13 mouse cellular contexts compared by ENCODE assay signal in the genomic region with DNA sequence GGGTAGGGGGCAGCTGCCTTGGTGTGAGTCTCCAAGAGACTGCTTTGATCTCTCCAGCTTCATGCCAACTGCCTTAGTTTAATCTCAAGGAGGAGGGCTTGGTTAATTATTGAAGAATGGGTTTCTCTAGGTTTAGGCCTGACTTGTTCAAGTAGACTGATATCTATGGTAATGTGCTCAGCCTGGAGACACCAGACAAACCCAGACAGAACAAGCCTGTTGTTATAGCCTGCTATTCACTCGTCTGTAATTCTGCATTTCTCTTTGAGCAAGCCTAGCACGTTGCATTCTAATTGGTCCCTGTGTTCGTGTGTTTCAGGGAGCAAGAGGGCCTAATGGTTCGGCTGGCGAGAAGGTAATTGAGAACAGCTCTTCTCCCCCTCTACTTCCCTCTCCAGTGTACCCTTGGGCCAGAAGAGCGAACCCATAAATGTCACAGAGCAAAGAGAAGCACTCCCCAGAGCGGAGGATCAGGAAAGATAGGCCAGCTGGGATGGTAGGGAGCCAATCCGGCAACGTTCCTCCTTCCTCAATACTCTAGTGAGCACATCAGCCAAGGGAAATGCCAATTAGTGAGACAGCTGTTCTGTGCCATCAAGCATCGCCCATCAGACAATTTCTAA.
A peak's percentile ranks its signal among the peaks of the same experiment; 100 is the strongest.
DNase-seq lines count a peak whose midpoint lies in the region; ATAC-seq and TF ChIP-seq lines count a peak whose summit lies in the region.
"Had no signal": no experiment of that assay in that cellular context is flagged by ENCODE, and none has a peak within 500 bp of the region (broad histone marks: within the 10 kb centered on the region; RNA-seq: fewer than 3 reads in every experiment).

No protein-coding gene starts in this region.

- no peak overlapping the region for H3K4me3 ChIP-seq in intestine, embryonic 15.5 days (replicated peaks)
- H3K4me3 ChIP-seq in intestine, postnatal 0 days (ENCODE audit: low read depth, low read length) = no peak overlapping the region
- no peak overlapping the region for H3K4me3 ChIP-seq in midbrain, embryonic 13.5 days (replicated peaks)
- H3K4me3 ChIP-seq in midbrain, embryonic 10.5 days = no peak overlapping the region
- no peak overlapping the region for H3K4me3 ChIP-seq in hindbrain, embryonic 16.5 days (ENCODE audit: low read length)
- H3K4me3 ChIP-seq: erythroblast, embryonic 14.5 days; liver, embryonic 12.5 days had no signal

- H3K4me1 ChIP-seq in intestine, embryonic 15.5 days (replicated peaks) = no peaks in the 10 kb centered on the region
- no peaks in the 10 kb centered on the region for H3K4me1 ChIP-seq in intestine, postnatal 0 days (replicated peaks; ENCODE audit: control insufficient read depth, insufficient read depth, low read length)
- H3K4me1 ChIP-seq in midbrain, embryonic 13.5 days (replicated peaks) = no peaks in the 10 kb centered on the region
- H3K4me1 ChIP-seq in midbrain, embryonic 10.5 days = peaks cover 3% of the 10 kb centered on the region; the same call in 1 of the 2 replicates
- H3K4me1 ChIP-seq in hindbrain, embryonic 16.5 days (ENCODE audit: control insufficient read depth, insufficient read depth, low read depth, low read length) = no peaks in the 10 kb centered on the region
- H3K4me1 ChIP-seq: liver, embryonic 12.5 days had no signal

- H3K9me3 ChIP-seq in intestine, embryonic 15.5 days = no peaks in the 10 kb centered on the region
- H3K9me3 ChIP-seq in intestine, postnatal 0 days (ENCODE audit: control insufficient read depth) = no peaks in the 10 kb centered on the region
- H3K9me3 ChIP-seq in midbrain, embryonic 13.5 days = no peaks in the 10 kb centered on the region
- no peaks in the 10 kb centered on the region for H3K9me3 ChIP-seq in midbrain, embryonic 10.5 days (replicated peaks)
- no peaks in the 10 kb centered on the region for H3K9me3 ChIP-seq in hindbrain, embryonic 16.5 days (ENCODE audit: control insufficient read depth, low read length)
- H3K9me3 ChIP-seq: liver, embryonic 12.5 days had no signal

- no peak overlapping the region for H3K4me2 ChIP-seq in intestine, embryonic 15.5 days (replicated peaks)
- no peak overlapping the region for H3K4me2 ChIP-seq in intestine, postnatal 0 days (replicated peaks; ENCODE audit: low read depth)
- H3K4me2 ChIP-seq in midbrain, embryonic 13.5 days (replicated peaks) = no peak overlapping the region
- H3K4me2 ChIP-seq in hindbrain, embryonic 16.5 days (ENCODE audit: low read length) = no peak overlapping the region
- H3K4me2 ChIP-seq: liver, embryonic 12.5 days had no signal

- WGBS in intestine, embryonic 15.5 days = 60% methylated on average over 10 of the region's 10 CpGs
- WGBS in intestine, postnatal 0 days = 53% methylated on average over 10 of the region's 10 CpGs
- 59% methylated on average over 10 of the region's 10 CpGs for WGBS in midbrain, embryonic 13.5 days
- WGBS in midbrain, embryonic 10.5 days = 79% methylated on average over 10 of the region's 10 CpGs
- WGBS in hindbrain, embryonic 16.5 days = 54% methylated on average over 10 of the region's 10 CpGs

- H3K9ac ChIP-seq in intestine, embryonic 15.5 days = no peak overlapping the region
- no peak overlapping the region for H3K9ac ChIP-seq in intestine, postnatal 0 days (ENCODE audit: low read depth, low read length)
- H3K9ac ChIP-seq in midbrain, embryonic 13.5 days (replicated peaks) = no peak overlapping the region
- H3K9ac ChIP-seq in hindbrain, embryonic 16.5 days (ENCODE audit: low read depth, low read length) = no peak overlapping the region
- H3K9ac ChIP-seq: liver, embryonic 12.5 days had no signal

- H3K27me3 ChIP-seq in intestine, embryonic 15.5 days (replicated peaks) = no peaks in the 10 kb centered on the region
- no peaks in the 10 kb centered on the region for H3K27me3 ChIP-seq in intestine, postnatal 0 days (replicated peaks; ENCODE audit: control insufficient read depth, insufficient read depth, low read length)
- no peaks in the 10 kb centered on the region for H3K27me3 ChIP-seq in midbrain, embryonic 13.5 days
- H3K27me3 ChIP-seq in midbrain, embryonic 10.5 days (ENCODE audit: low read depth, poor library complexity, severe bottlenecking) = no peaks in the 10 kb centered on the region
- H3K27me3 ChIP-seq in hindbrain, embryonic 16.5 days (replicated peaks; ENCODE audit: control insufficient read depth, insufficient read depth, low read length) = no peaks in the 10 kb centered on the region

- H3K36me3 ChIP-seq in intestine, embryonic 15.5 days = no peaks in the 10 kb centered on the region
- H3K36me3 ChIP-seq in intestine, postnatal 0 days (ENCODE audit: control insufficient read depth, insufficient read depth) = no peaks in the 10 kb centered on the region; the same call in 1 of the 2 replicates
- no peaks in the 10 kb centered on the region for H3K36me3 ChIP-seq in midbrain, embryonic 13.5 days
- H3K36me3 ChIP-seq in midbrain, embryonic 10.5 days = no peaks in the 10 kb centered on the region
- H3K36me3 ChIP-seq in hindbrain, embryonic 16.5 days (ENCODE audit: control insufficient read depth, insufficient read depth, low read length) = no peaks in the 10 kb centered on the region
- H3K36me3 ChIP-seq: liver, embryonic 12.5 days had no signal

- TF ChIP-seq CTCF in intestine, postnatal 0 days (IDR thresholded peaks at IDR 0.05; ENCODE audit: low read depth) = no peak

- peak; percentile 76 for ATAC-seq in intestine, embryonic 15.5 days
- ATAC-seq in intestine, postnatal 0 days = no peak
- ATAC-seq in midbrain, embryonic 13.5 days = peak; percentile 63; the same call in 1 of the 2 replicates
- ATAC-seq in hindbrain, embryonic 16.5 days = peak; percentile 92
- ATAC-seq: liver, embryonic 12.5 days had no signal

- H3K27ac ChIP-seq in intestine, embryonic 15.5 days = no peak overlapping the region
- H3K27ac ChIP-seq in intestine, postnatal 0 days (ENCODE audit: low read depth, low read length) = no peak overlapping the region
- H3K27ac ChIP-seq in midbrain, embryonic 13.5 days = no peak overlapping the region
- H3K27ac ChIP-seq in midbrain, embryonic 10.5 days (replicated peaks) = no peak overlapping the region
- no peak overlapping the region for H3K27ac ChIP-seq in hindbrain, embryonic 16.5 days (ENCODE audit: low read depth, low read length)
- H3K27ac ChIP-seq: liver, embryonic 12.5 days; macrophage had no signal

- no peak for DNase-seq in midbrain, embryonic 10.5 days (ENCODE audit: low spot score)
- peak; percentile 11 for DNase-seq in retina, embryonic 14.5 days (ENCODE audit: low spot score)
- no peak for DNase-seq in liver
- no peak for DNase-seq in embryo, embryonic 10 days (ENCODE audit: low spot score)
- DNase-seq: cerebellum, adult 11-12 months; right cerebral cortex, postnatal 4 days had no signal
